Mouse (Mus musculus): ENCODE data around the gene Caskin2. TPM values are rescaled to one million over a fixed set of nuclear protein-coding genes. Genes with fewer than 3 reads are reported as not detected.
A peak's percentile ranks its signal among the peaks of the same experiment; 100 is the strongest.

The Caskin2 gene
- polyA plus RNA-seq, 1 experiment from 2014 or later = 9.8 TPM

DNA sequence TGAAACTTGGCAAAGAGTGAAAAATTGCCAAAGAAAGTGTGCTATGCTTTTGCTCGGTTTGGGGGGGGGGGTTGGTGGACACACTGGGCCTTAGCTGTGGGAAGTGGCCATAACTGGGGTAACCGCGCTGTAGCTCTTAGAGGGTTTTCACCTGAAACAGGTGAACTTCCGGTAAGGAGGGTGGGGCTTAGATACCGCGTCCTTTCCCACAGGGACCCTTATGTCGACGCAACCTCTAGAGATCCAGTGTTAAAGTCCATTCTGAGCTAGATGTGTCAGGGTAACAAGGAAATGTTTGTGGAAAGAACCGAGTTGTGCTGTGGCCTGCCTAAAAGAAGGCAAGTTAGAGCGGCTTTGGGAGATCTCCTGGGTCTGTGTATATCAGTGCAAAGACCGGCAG, 11.4 kb upstream of the Caskin2 start:
- Histone ChIP-seq H3K27me3 (ENCODE audit: control insufficient read depth, insufficient read depth, low read length) (peaks cover 26% of the 10 kb centered on the region), H3K4me1 (ENCODE audit: control insufficient read depth, insufficient read depth, low read length) (peaks cover 11% of the 10 kb centered on the region), H3K4me3 (replicated peaks; ENCODE audit: low read depth, low read length) (no peak overlapping the region; the same call in 1 of the 2 replicates), H3K36me3 (ENCODE audit: control insufficient read depth, insufficient read depth, low read length) (peaks cover 32% of the 10 kb centered on the region), H3K9me3 (ENCODE audit: control insufficient read depth, low read length) (no peaks in the 10 kb centered on the region), H3K4me2 (ENCODE audit: low read length) (peak overlapping the region; percentile 93; the same call in 1 of the 2 replicates), H3K9ac (replicated peaks; ENCODE audit: low read length) (no peak overlapping the region), H3K27ac (replicated peaks; ENCODE audit: low read depth, low read length) (no peak overlapping the region)
- DNase-seq (no peak), ATAC-seq (ENCODE audit: low FRiP score, low TSS enrichment) (no peak)
- 17% methylated on average over 11 of the region's 11 CpGs for WGBS

DNA sequence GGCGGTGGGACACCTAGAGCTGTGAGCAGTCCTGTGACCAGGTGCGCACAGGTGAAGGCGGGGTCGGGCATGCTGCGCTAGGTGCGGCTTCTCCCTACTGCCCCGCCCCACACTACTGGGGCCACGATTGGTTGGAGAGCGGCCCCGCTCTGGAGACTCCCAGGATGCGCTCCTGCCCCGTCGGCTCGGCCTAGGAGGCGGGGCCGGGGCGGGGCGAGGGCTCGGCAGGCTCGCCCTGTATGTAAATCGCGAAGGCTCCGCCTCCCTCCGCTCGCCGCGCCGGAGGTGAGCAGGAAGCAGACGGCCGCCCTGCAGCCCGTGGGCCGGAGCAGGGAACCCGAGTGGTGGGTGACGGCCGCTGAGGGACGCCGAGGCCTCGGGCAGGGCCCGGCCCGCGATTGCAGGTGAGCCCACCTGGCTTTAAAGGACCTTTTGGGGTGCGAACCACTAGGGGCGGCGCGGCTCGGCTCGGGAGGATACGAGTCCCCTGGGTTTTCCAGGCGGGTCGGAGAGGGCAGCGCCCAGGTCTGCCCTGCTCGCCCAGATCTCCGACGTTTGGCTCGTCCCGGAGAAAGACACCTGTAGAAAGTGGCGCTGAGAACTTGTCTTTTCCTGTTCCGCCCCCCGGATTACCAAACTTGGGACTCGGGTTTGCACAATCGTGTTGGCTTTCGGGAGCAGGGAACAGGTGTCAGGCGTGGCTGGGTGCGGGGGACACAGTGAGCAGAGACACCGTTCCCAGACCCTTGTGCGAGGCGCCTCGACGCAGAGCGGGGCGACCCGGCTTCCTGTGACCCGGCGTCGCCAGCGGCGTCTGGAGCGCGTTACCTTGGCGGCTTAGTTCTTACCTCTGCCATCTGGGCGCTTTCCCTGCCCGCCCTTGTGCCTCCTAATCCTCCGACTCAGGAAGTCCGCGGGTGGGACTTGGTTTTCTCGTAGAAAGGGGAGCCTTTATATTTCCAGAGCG, 10.6 kb upstream of the Caskin2 start, which contains the start of gene Llgl2:
Gene Llgl2, plus strand, starts transcription at position 276 of the 967 bp plus-strand sequence.
- Histone ChIP-seq H3K4me2 (ENCODE audit: low read length) (peak within 1 kb of the TSS; percentile 93), H3K4me3 (replicated peaks; ENCODE audit: low read depth, low read length) (peak within 1 kb of the TSS; percentile 48), H3K9me3 (ENCODE audit: control insufficient read depth, low read length) (no peaks in the 10 kb centered on the region), H3K9ac (replicated peaks; ENCODE audit: low read length) (peak within 1 kb of the TSS; percentile 36), H3K36me3 (ENCODE audit: control insufficient read depth, insufficient read depth, low read length) (peaks cover 34% of the 10 kb centered on the region), H3K27me3 (ENCODE audit: control insufficient read depth, insufficient read depth, low read length) (peaks cover 26% of the 10 kb centered on the region), H3K4me1 (ENCODE audit: control insufficient read depth, insufficient read depth, low read length) (peaks cover 11% of the 10 kb centered on the region), H3K27ac (replicated peaks; ENCODE audit: low read depth, low read length) (no peak within 1 kb of the TSS)
- peak; percentile 88 for DNase-seq
- under 1% methylated on average over 87 of the region's 87 CpGs for WGBS
- peak; percentile 86 for ATAC-seq (ENCODE audit: low FRiP score, low TSS enrichment)

DNA sequence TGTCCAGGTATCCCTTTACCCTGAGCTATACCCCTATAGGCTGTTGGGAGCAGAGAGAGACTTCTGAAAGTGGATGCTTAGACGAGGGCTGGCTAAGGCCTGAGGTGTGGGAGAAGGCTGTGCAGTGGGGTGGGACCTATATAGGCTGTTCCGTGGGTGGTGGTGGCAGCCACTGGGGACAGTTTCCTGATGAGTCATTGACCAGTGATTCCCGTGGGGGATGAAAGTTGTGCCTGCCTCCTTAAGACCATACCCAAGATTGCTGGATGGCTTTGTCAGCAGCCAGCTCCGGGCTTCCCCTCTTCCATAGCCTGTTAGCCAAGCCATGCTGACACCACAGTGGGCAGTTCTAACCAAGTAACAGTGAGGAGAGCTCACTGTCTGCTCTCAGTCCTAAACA, 7.6 kb upstream of the Caskin2 start:
- Histone ChIP-seq H3K36me3 (ENCODE audit: control insufficient read depth, insufficient read depth, low read length) (peaks cover 50% of the 10 kb centered on the region), H3K27ac (replicated peaks; ENCODE audit: low read depth, low read length) (no peak overlapping the region), H3K9ac (replicated peaks; ENCODE audit: low read length) (no peak overlapping the region), H3K4me2 (ENCODE audit: low read length) (no peak overlapping the region), H3K4me1 (ENCODE audit: control insufficient read depth, insufficient read depth, low read length) (peaks cover 12% of the 10 kb centered on the region), H3K9me3 (ENCODE audit: control insufficient read depth, low read length) (no peaks in the 10 kb centered on the region), H3K4me3 (replicated peaks; ENCODE audit: low read depth, low read length) (no peak overlapping the region), H3K27me3 (ENCODE audit: control insufficient read depth, insufficient read depth, low read length) (peaks cover 25% of the 10 kb centered on the region)
- WGBS = 83% methylated on average over 4 of the region's 4 CpGs
- DNase-seq = no peak
- no peak for ATAC-seq (ENCODE audit: low FRiP score, low TSS enrichment)

DNA sequence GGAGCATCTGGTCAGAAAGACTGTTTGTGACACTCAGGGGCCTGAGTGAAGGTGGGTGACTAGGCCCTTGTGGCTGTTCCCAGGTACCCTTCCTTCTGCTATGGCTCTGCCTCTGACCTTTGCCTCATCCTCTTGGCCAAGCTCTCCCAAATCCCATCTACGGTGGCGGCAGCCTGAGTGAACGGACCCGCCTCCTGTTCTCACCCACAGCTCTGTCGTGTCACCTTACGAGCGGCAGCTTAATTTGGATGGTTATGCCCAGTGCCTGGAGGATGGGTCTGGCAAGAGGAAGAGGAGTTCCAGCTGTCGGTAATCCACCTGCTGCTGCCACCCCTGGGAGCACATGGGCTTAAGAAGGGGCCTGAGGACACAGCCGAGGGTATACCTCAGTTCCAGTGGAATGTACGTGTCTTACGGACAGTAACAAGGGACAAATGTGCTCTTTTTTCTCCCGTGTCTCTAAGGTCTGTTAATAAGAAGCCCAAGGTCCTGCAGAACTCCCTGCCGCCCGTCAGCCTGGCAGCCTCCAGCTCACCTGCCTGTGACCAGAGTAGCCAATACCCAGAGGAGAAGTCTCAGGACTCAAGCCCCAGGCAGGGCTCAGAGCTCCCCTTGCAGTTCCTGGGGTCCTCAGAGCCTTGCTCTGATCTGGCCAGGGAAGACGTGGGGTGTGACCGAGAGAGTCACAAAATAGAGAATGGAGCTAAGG, 6.6 kb upstream of the Caskin2 start:
- no peak overlapping the region for H3K4me2 ChIP-seq (ENCODE audit: low read length)
- H3K4me1 ChIP-seq (ENCODE audit: control insufficient read depth, insufficient read depth, low read length) = peaks cover 21% of the 10 kb centered on the region
- H3K27me3 ChIP-seq (ENCODE audit: control insufficient read depth, insufficient read depth, low read length) = peaks cover 16% of the 10 kb centered on the region
- no peak overlapping the region for H3K27ac ChIP-seq (replicated peaks; ENCODE audit: low read depth, low read length)
- no peaks in the 10 kb centered on the region for H3K9me3 ChIP-seq (ENCODE audit: control insufficient read depth, low read length)
- peaks cover 50% of the 10 kb centered on the region for H3K36me3 ChIP-seq (ENCODE audit: control insufficient read depth, insufficient read depth, low read length)
- no peak for ATAC-seq (ENCODE audit: low FRiP score, low TSS enrichment)
- 88% methylated on average over 16 of the region's 16 CpGs for WGBS
- no peak overlapping the region for H3K9ac ChIP-seq (replicated peaks; ENCODE audit: low read length)
- no peak overlapping the region for H3K4me3 ChIP-seq (replicated peaks; ENCODE audit: low read depth, low read length)
- DNase-seq = no peak

DNA sequence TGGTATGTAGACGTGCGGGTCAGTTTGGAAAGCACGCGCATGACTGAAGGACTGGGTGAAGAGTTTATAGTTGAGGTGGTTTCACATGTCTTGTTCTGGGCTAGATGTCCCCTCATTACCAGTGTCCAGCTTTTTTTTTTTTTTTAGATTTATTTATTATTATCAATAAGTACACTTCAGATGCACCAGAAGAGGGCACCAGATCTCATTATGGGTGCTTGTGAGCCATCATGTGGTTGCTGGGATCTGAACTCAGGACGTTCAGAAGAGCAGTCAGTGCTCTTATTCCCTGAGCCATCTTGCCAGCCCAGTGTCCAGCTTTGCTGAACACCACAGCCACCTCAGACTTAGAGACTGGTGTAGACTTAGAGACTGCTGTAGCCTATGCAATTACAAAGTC, 3.9 kb upstream of the Caskin2 start:
- H3K36me3 ChIP-seq (ENCODE audit: control insufficient read depth, insufficient read depth, low read length) = peaks cover 44% of the 10 kb centered on the region

DNA sequence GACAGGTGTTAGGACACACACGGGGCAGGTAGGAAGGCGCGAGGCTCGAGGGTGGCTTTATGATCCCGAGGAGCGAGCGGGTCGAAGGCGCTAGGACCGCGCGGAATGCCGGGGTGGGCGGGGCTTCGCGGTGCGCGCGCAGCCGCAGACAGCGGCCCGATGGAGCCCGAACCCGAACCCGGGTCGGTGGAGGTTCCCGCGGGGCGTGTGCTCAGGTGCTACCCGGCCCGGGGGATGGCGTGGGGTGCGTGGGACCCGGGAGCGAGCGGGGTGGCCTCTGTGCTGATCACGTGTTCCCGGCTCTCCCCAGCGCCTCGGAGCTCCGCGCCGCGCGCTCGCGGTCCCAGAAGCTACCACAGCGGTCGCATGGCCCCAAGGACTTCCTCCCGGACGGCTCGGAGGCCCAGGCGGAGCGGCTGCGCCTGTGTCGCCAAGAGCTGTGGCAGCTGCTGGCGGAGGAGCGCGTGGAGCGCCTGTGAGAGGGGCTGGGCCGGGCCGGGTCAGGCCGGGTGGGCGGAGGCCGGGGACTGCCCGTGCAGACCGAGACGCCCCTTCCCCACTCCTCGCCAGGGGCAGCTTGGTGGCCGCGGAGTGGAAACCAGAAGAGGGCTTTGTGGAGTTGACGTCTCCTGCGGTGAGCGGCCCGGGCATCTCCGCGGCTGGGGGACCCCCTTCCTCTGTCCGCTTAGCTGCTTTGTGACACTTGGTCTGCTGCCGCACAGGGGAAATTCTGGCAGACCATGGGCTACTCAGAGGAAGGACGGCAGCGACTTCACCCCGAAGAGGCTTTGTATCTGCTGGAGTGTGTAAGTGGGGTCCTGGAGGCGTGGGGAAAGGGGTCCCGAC, 1.4 kb upstream of the Caskin2 start, which contains the start of gene Tsen54:
Gene Tsen54, plus strand, starts transcription at position 120 of the 846 bp plus-strand sequence.
- Histone ChIP-seq H3K27ac (replicated peaks; ENCODE audit: low read depth, low read length) (peak within 1 kb of the TSS; percentile 74), H3K36me3 (ENCODE audit: control insufficient read depth, insufficient read depth, low read length) (peaks cover 21% of the 10 kb centered on the region), H3K9ac (replicated peaks; ENCODE audit: low read length) (peak within 1 kb of the TSS; percentile 91), H3K4me1 (ENCODE audit: control insufficient read depth, insufficient read depth, low read length) (peaks cover 26% of the 10 kb centered on the region), H3K9me3 (ENCODE audit: control insufficient read depth, low read length) (no peaks in the 10 kb centered on the region), H3K4me2 (ENCODE audit: low read length) (peak within 1 kb of the TSS; percentile 75), H3K27me3 (ENCODE audit: control insufficient read depth, insufficient read depth, low read length) (no peaks in the 10 kb centered on the region), H3K4me3 (replicated peaks; ENCODE audit: low read depth, low read length) (peak within 1 kb of the TSS; percentile 94)
- ATAC-seq (ENCODE audit: low FRiP score, low TSS enrichment) (peak; percentile 60), DNase-seq (peak; percentile 92)
- under 1% methylated on average over 84 of the region's 84 CpGs for WGBS

More for the DNA sequence above, 3.9 kb upstream of the Caskin2 start:
- H3K27ac ChIP-seq (replicated peaks; ENCODE audit: low read depth, low read length) = no peak overlapping the region
- peaks cover 21% of the 10 kb centered on the region for H3K4me1 ChIP-seq (ENCODE audit: control insufficient read depth, insufficient read depth, low read length)
- no peaks in the 10 kb centered on the region for H3K27me3 ChIP-seq (ENCODE audit: control insufficient read depth, insufficient read depth, low read length)
- no peak overlapping the region for H3K4me2 ChIP-seq (ENCODE audit: low read length)
- ATAC-seq (ENCODE audit: low FRiP score, low TSS enrichment) (no peak), DNase-seq (no peak)
- no peaks in the 10 kb centered on the region for H3K9me3 ChIP-seq (ENCODE audit: control insufficient read depth, low read length)
- H3K9ac ChIP-seq (replicated peaks; ENCODE audit: low read length) = no peak overlapping the region
- H3K4me3 ChIP-seq (replicated peaks; ENCODE audit: low read depth, low read length) = no peak overlapping the region
- WGBS = 89% methylated on average over 5 of the region's 5 CpGs

DNA sequence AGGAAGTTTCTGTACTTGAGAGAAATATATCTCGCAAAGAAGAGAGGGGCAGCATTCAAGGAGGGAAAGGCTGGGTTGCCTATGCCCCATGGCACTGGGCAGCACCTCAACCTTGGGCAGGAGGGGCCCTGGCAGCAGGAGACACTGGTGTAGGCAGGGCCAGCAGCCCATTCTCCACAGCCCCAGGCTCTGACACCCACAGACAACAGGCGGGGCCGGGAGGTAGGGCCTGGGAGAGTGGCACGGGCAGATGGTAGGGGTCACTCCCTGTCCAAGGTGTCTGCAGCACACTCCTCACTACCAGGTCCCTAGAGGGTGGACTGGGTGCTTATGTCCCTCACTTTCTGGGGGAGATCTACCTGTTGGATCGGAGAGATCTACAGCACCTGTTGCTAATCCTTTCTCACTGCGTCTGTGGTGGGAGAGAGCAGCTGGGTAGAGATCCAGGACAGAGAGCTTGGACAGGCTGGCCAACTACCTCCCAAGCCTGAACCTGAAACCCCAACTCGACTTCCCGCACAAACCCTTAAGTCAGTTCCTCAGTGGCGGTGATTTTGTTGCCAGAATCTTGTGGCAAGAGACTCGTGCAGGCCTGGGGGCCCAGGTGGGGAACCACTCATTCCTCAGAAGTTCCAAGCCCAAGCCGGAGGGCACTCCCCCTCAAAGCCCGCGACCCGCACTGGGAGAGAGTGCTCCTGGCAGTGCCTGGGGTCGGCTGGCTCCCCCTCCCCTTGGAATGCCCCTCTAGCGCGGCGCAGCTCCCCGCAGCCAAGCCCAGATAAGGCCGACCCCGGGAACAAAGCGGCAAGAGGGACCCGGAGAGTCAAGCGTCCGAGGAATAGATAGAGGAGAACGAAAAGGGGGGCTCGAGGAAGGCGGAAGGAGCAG, 662 bp downstream of the Caskin2 start:
- peak; percentile 3; the same call in 1 of the 2 replicates for ATAC-seq (ENCODE audit: low FRiP score, low TSS enrichment)
- WGBS = 4% methylated on average over 28 of the region's 28 CpGs
- peak overlapping the region; percentile 94 for H3K4me3 ChIP-seq (replicated peaks; ENCODE audit: low read depth, low read length)
- no peaks in the 10 kb centered on the region for H3K27me3 ChIP-seq (ENCODE audit: control insufficient read depth, insufficient read depth, low read length)
- peak overlapping the region; percentile 60 for H3K27ac ChIP-seq (replicated peaks; ENCODE audit: low read depth, low read length)
- peaks cover 13% of the 10 kb centered on the region; the same call in 1 of the 2 replicates for H3K36me3 ChIP-seq (ENCODE audit: control insufficient read depth, insufficient read depth, low read length)
- H3K9ac ChIP-seq (replicated peaks; ENCODE audit: low read length) = peak overlapping the region; percentile 66
- H3K9me3 ChIP-seq (ENCODE audit: control insufficient read depth, low read length) = no peaks in the 10 kb centered on the region
- H3K4me2 ChIP-seq (ENCODE audit: low read length) = peak overlapping the region; percentile 75
- peak; percentile 58 for DNase-seq
- peaks cover 43% of the 10 kb centered on the region for H3K4me1 ChIP-seq (ENCODE audit: control insufficient read depth, insufficient read depth, low read length)
